Mouse (Mus musculus): ENCODE measurements around the gene Ltf.
A peak's percentile ranks its signal among the peaks of the same experiment; 100 is the strongest.

Gene Ltf

GRCm38 (mm10) chr9:111019022-111019421 lies at the start of gene Ltf:
Gene Ltf, plus strand, starts transcription at chr9:111019271.
- no peak for DNase-seq (ENCODE audit: low spot score in 2 of 2)

GRCm38 (mm10) chr9:110979411-110979810 lies 39.7 kb upstream of the Ltf start:
- DNase-seq (ENCODE audit: low spot score in 2 of 2): no peak

- DNase-seq (ENCODE audit: low spot score in 2 of 2): no peak
Observed at GRCm38 (mm10) chr9:110982351-110982750, 36.7 kb upstream of the Ltf start.

- DNase-seq (ENCODE audit: low spot score in 2 of 2): no peak
Observed at GRCm38 (mm10) chr9:110984096-110984495, 35.0 kb upstream of the Ltf start.

- DNase-seq (ENCODE audit: low spot score in 2 of 2): no peak
Observed at GRCm38 (mm10) chr9:110985541-110985940, 33.5 kb upstream of the Ltf start.

GRCm38 (mm10) chr9:110985951-110986350 lies 33.1 kb upstream of the Ltf start:
- no peak for DNase-seq (ENCODE audit: low spot score in 2 of 2)

- no peak for DNase-seq (ENCODE audit: low spot score in 2 of 2)
Observed at GRCm38 (mm10) chr9:110987331-110987730, 31.7 kb upstream of the Ltf start.

- no peak for DNase-seq (ENCODE audit: low spot score in 2 of 2)
Observed at GRCm38 (mm10) chr9:110988078-110988477, 31.0 kb upstream of the Ltf start.

GRCm38 (mm10) chr9:110989141-110989540 lies 29.9 kb upstream of the Ltf start:
- DNase-seq (ENCODE audit: low spot score in 2 of 2): no peak

- no peak for DNase-seq (ENCODE audit: low spot score in 2 of 2)
Observed at GRCm38 (mm10) chr9:110989543-110989942, 29.5 kb upstream of the Ltf start.

GRCm38 (mm10) chr9:110990204-110990603 lies 28.9 kb upstream of the Ltf start, which contains the start of gene Rtp3:
Gene Rtp3, minus strand, starts transcription at chr9:110990583.
- DNase-seq (ENCODE audit: low spot score in 2 of 2): no peak

- no peak for DNase-seq (ENCODE audit: low spot score in 2 of 2)
Observed at GRCm38 (mm10) chr9:110993281-110993709, 25.8 kb upstream of the Ltf start.

GRCm38 (mm10) chr9:110994716-110995172 lies 24.3 kb upstream of the Ltf start:
- peak; percentile 70 to 80 for DNase-seq (ENCODE audit: low spot score in 2 of 2)

GRCm38 (mm10) chr9:110997245-110997644 lies 21.8 kb upstream of the Ltf start:
- peak; percentile 60 to 71 for DNase-seq (ENCODE audit: low spot score in 2 of 2)

- no peak for DNase-seq (ENCODE audit: low spot score in 2 of 2)
Observed at GRCm38 (mm10) chr9:110999056-110999455, 20.0 kb upstream of the Ltf start.

GRCm38 (mm10) chr9:110999856-111000255 lies 19.2 kb upstream of the Ltf start:
- DNase-seq (ENCODE audit: low spot score in 2 of 2): no peak

- DNase-seq (ENCODE audit: low spot score in 2 of 2): no peak
Observed at GRCm38 (mm10) chr9:111001621-111002020, 17.4 kb upstream of the Ltf start.

GRCm38 (mm10) chr9:111003279-111003678 lies 15.8 kb upstream of the Ltf start:
- DNase-seq (ENCODE audit: low spot score in 2 of 2): no peak

GRCm38 (mm10) chr9:111006544-111006943 lies 12.5 kb upstream of the Ltf start:
- no peak for DNase-seq (ENCODE audit: low spot score in 2 of 2)

GRCm38 (mm10) chr9:111009763-111010162 lies 9.3 kb upstream of the Ltf start:
- no peak for DNase-seq (ENCODE audit: low spot score in 2 of 2)

GRCm38 (mm10) chr9:111011550-111011949 lies 7.5 kb upstream of the Ltf start:
- DNase-seq (ENCODE audit: low spot score in 2 of 2): no peak

- DNase-seq (ENCODE audit: low spot score in 2 of 2): no peak
Observed at GRCm38 (mm10) chr9:111012041-111012440, 7.0 kb upstream of the Ltf start.

- no peak for DNase-seq (ENCODE audit: low spot score in 2 of 2)
Observed at GRCm38 (mm10) chr9:111015658-111016057, 3.4 kb upstream of the Ltf start.

- no peak for DNase-seq (ENCODE audit: low spot score in 2 of 2)
Observed at GRCm38 (mm10) chr9:111026791-111027190, 7.7 kb downstream of the Ltf start.
